Mouse (Mus musculus): Measurements from ENCODE around the gene Kmt5b.

DNA sequence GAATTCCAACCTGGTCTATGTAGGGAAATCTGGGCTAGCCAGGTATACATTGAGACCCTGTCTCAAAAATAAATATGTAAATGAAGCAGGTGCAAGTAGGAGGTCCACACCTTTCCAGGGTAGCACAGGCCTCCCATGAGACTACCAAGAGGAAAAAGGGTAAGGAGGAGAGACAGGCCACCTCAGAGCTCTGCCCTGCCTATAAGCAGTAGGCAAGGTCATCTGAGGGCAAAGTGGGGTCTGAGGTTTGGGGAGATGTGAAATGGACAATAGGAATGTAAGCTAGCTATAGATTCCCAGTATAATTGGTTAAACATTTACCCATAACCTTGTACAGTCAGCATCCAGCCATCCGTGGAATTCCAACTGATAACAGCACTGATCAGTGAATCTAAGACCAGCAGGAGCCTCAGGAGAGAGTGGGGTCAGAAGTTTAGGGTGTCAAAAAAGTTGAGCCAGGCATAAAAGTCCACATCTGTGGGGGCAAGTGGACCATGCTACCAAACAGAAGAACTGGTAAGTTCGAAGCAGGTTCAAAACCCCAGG is 52.8 kb downstream of the Kmt5b start:
- TF ChIP-seq HCFC1 (IDR thresholded peaks at IDR 0.05; ENCODE audit: borderline replicate concordance, insufficient read depth, low read length) (no peak), ZC3H11A (IDR thresholded peaks at IDR 0.05; ENCODE audit: borderline replicate concordance, low read depth, low read length) (no peak), ZNF384 (IDR thresholded peaks at IDR 0.05; ENCODE audit: low read depth, low read length) (no peak), CHD2 (IDR thresholded peaks at IDR 0.05; ENCODE audit: low read depth, low read length) (no peak)
